Mouse (Mus musculus): ENCODE data around the gene Dlk1. TPM values are rescaled to one million over a fixed set of nuclear protein-coding genes. Genes with fewer than 3 reads are reported as not detected.

Dlk1 gene
- 57.9 and 61.8 TPM in 2 replicates for polyA plus RNA-seq (2014; fragmentation: Nextera tagmentation; extraction: Ambion mirVana)

- no peak for DNase-seq (ENCODE audit: low spot score)
- Histone ChIP-seq H3K9me3 (replicated peaks; ENCODE audit: control insufficient read depth, low read length) (no peaks in the 10 kb centered on the region), H3K4me1 (ENCODE audit: control insufficient read depth, insufficient read depth, low read length) (peaks cover 28% of the 10 kb centered on the region), H3K27ac (ENCODE audit: low read depth, low read length) (peak within 1 kb of the TSS; percentile 48; the same call in 1 of the 2 replicates), H3K4me2 (ENCODE audit: low read length) (peak within 1 kb of the TSS; percentile 89), H3K4me3 (ENCODE audit: low read depth, low read length) (peak within 1 kb of the TSS; percentile 43), H3K36me3 (ENCODE audit: control insufficient read depth, insufficient read depth, low read length) (no peaks in the 10 kb centered on the region), H3K9ac (ENCODE audit: low read length) (peak within 1 kb of the TSS; percentile 67), H3K27me3 (replicated peaks; ENCODE audit: control insufficient read depth, insufficient read depth, low read length) (peaks cover 41% of the 10 kb centered on the region)
- WGBS: 11% methylated on average over 13 of the region's 13 CpGs
- no peak for ATAC-seq
These were observed at the start of gene Dlk1 for GRCm38 (mm10) chr12:109452592-109452991. Gene Dlk1, plus strand, starts transcription at chr12:109452823.

GRCm38 (mm10) chr12:109402943-109403342 lies 49.7 kb upstream of the Dlk1 start:
- no peak for ATAC-seq
- WGBS: 58% methylated on average over 5 of the region's 5 CpGs
- no peak overlapping the region for H3K9ac ChIP-seq (ENCODE audit: low read length)

GRCm38 (mm10) chr12:109403752-109404151 lies 48.9 kb upstream of the Dlk1 start:
- DNase-seq (ENCODE audit: low spot score) (no peak), ATAC-seq (no peak)
- Histone ChIP-seq H3K4me3 (ENCODE audit: low read depth, low read length) (no peak overlapping the region), H3K27me3 (replicated peaks; ENCODE audit: control insufficient read depth, insufficient read depth, low read length) (no peaks in the 10 kb centered on the region), H3K4me2 (ENCODE audit: low read length) (no peak overlapping the region), H3K4me1 (ENCODE audit: control insufficient read depth, insufficient read depth, low read length) (peaks cover 8% of the 10 kb centered on the region), H3K36me3 (ENCODE audit: control insufficient read depth, insufficient read depth, low read length) (no peaks in the 10 kb centered on the region), H3K9ac (ENCODE audit: low read length) (no peak overlapping the region), H3K27ac (ENCODE audit: low read depth, low read length) (no peak overlapping the region), H3K9me3 (replicated peaks; ENCODE audit: control insufficient read depth, low read length) (no peaks in the 10 kb centered on the region)
- WGBS: 90% methylated on average over 9 of the region's 9 CpGs

More at GRCm38 (mm10) chr12:109402943-109403342, 49.7 kb upstream of the Dlk1 start:
- no peaks in the 10 kb centered on the region for H3K9me3 ChIP-seq (replicated peaks; ENCODE audit: control insufficient read depth, low read length)
- H3K27me3 ChIP-seq (replicated peaks; ENCODE audit: control insufficient read depth, insufficient read depth, low read length): no peaks in the 10 kb centered on the region
- H3K4me2 ChIP-seq (ENCODE audit: low read length): no peak overlapping the region
- DNase-seq (ENCODE audit: low spot score): no peak
- H3K36me3 ChIP-seq (ENCODE audit: control insufficient read depth, insufficient read depth, low read length): no peaks in the 10 kb centered on the region
- peaks cover 8% of the 10 kb centered on the region for H3K4me1 ChIP-seq (ENCODE audit: control insufficient read depth, insufficient read depth, low read length)
- H3K4me3 ChIP-seq (ENCODE audit: low read depth, low read length): no peak overlapping the region
- H3K27ac ChIP-seq (ENCODE audit: low read depth, low read length): no peak overlapping the region

- DNase-seq (ENCODE audit: low spot score) (no peak), ATAC-seq (no peak)
- Histone ChIP-seq H3K4me2 (ENCODE audit: low read length) (no peak overlapping the region), H3K27ac (ENCODE audit: low read depth, low read length) (no peak overlapping the region), H3K27me3 (replicated peaks; ENCODE audit: control insufficient read depth, insufficient read depth, low read length) (no peaks in the 10 kb centered on the region), H3K4me3 (ENCODE audit: low read depth, low read length) (no peak overlapping the region), H3K4me1 (ENCODE audit: control insufficient read depth, insufficient read depth, low read length) (peaks cover 11% of the 10 kb centered on the region; the same call in 1 of the 2 replicates), H3K9me3 (replicated peaks; ENCODE audit: control insufficient read depth, low read length) (no peaks in the 10 kb centered on the region), H3K9ac (ENCODE audit: low read length) (no peak overlapping the region), H3K36me3 (ENCODE audit: control insufficient read depth, insufficient read depth, low read length) (no peaks in the 10 kb centered on the region)
- 46% methylated on average over 3 of the region's 3 CpGs for WGBS
These were observed 46.6 kb upstream of the Dlk1 start for GRCm38 (mm10) chr12:109406018-109406417.

- DNase-seq (ENCODE audit: low spot score) (no peak), ATAC-seq (no peak)
- Histone ChIP-seq H3K27me3 (replicated peaks; ENCODE audit: control insufficient read depth, insufficient read depth, low read length) (no peaks in the 10 kb centered on the region), H3K9me3 (replicated peaks; ENCODE audit: control insufficient read depth, low read length) (no peaks in the 10 kb centered on the region), H3K27ac (ENCODE audit: low read depth, low read length) (0 out of 2 replicates have a peak overlapping the region, but pooled peaks have one; percentile 40), H3K4me1 (ENCODE audit: control insufficient read depth, insufficient read depth, low read length) (peaks cover 25% of the 10 kb centered on the region), H3K36me3 (ENCODE audit: control insufficient read depth, insufficient read depth, low read length) (no peaks in the 10 kb centered on the region), H3K9ac (ENCODE audit: low read length) (no peak overlapping the region), H3K4me2 (ENCODE audit: low read length) (no peak overlapping the region), H3K4me3 (ENCODE audit: low read depth, low read length) (no peak overlapping the region)
- WGBS: 41% methylated on average over 11 of the region's 11 CpGs
These were observed 41.9 kb upstream of the Dlk1 start for GRCm38 (mm10) chr12:109410723-109411122.

GRCm38 (mm10) chr12:109411172-109412070 lies 41.2 kb upstream of the Dlk1 start:
- H3K4me1 ChIP-seq (ENCODE audit: control insufficient read depth, insufficient read depth, low read length): peaks cover 25% of the 10 kb centered on the region
- peak; percentile 79 for ATAC-seq
- H3K9me3 ChIP-seq (replicated peaks; ENCODE audit: control insufficient read depth, low read length): no peaks in the 10 kb centered on the region
- DNase-seq (ENCODE audit: low spot score): peak; percentile 59
- no peaks in the 10 kb centered on the region for H3K36me3 ChIP-seq (ENCODE audit: control insufficient read depth, insufficient read depth, low read length)
- peak overlapping the region; percentile 40; the same call in 1 of the 2 replicates for H3K27ac ChIP-seq (ENCODE audit: low read depth, low read length)
- H3K4me3 ChIP-seq (ENCODE audit: low read depth, low read length): no peak overlapping the region
- H3K27me3 ChIP-seq (replicated peaks; ENCODE audit: control insufficient read depth, insufficient read depth, low read length): no peaks in the 10 kb centered on the region
- 49% methylated on average over 9 of the region's 9 CpGs for WGBS
- H3K9ac ChIP-seq (ENCODE audit: low read length): 0 out of 2 replicates have a peak overlapping the region, but pooled peaks have one; percentile 29
- no peak overlapping the region for H3K4me2 ChIP-seq (ENCODE audit: low read length)

GRCm38 (mm10) chr12:109412071-109412440 lies 40.6 kb upstream of the Dlk1 start:
- no peaks in the 10 kb centered on the region for H3K9me3 ChIP-seq (replicated peaks; ENCODE audit: control insufficient read depth, low read length)
- ATAC-seq: no peak
- no peak overlapping the region for H3K9ac ChIP-seq (ENCODE audit: low read length)
- no peak overlapping the region for H3K4me3 ChIP-seq (ENCODE audit: low read depth, low read length)
- H3K27me3 ChIP-seq (replicated peaks; ENCODE audit: control insufficient read depth, insufficient read depth, low read length): no peaks in the 10 kb centered on the region
- no peak overlapping the region for H3K4me2 ChIP-seq (ENCODE audit: low read length)
- peak; percentile 42 for DNase-seq (ENCODE audit: low spot score)
- 71% methylated on average over 8 of the region's 8 CpGs for WGBS
- H3K4me1 ChIP-seq (ENCODE audit: control insufficient read depth, insufficient read depth, low read length): peaks cover 25% of the 10 kb centered on the region
- H3K36me3 ChIP-seq (ENCODE audit: control insufficient read depth, insufficient read depth, low read length): no peaks in the 10 kb centered on the region
- peak overlapping the region; percentile 40; the same call in 1 of the 2 replicates for H3K27ac ChIP-seq (ENCODE audit: low read depth, low read length)

GRCm38 (mm10) chr12:109412675-109413074 lies 39.9 kb upstream of the Dlk1 start:
- peaks cover 25% of the 10 kb centered on the region for H3K4me1 ChIP-seq (ENCODE audit: control insufficient read depth, insufficient read depth, low read length)
- no peak overlapping the region for H3K27ac ChIP-seq (ENCODE audit: low read depth, low read length)
- no peak for ATAC-seq
- no peaks in the 10 kb centered on the region for H3K27me3 ChIP-seq (replicated peaks; ENCODE audit: control insufficient read depth, insufficient read depth, low read length)
- no peak for DNase-seq (ENCODE audit: low spot score)
- H3K4me2 ChIP-seq (ENCODE audit: low read length): no peak overlapping the region
- 68% methylated on average over 5 of the region's 5 CpGs for WGBS
- no peak overlapping the region for H3K9ac ChIP-seq (ENCODE audit: low read length)
- no peak overlapping the region for H3K4me3 ChIP-seq (ENCODE audit: low read depth, low read length)
- H3K9me3 ChIP-seq (replicated peaks; ENCODE audit: control insufficient read depth, low read length): no peaks in the 10 kb centered on the region
- H3K36me3 ChIP-seq (ENCODE audit: control insufficient read depth, insufficient read depth, low read length): no peaks in the 10 kb centered on the region

- H3K27me3 ChIP-seq (replicated peaks; ENCODE audit: control insufficient read depth, insufficient read depth, low read length): no peaks in the 10 kb centered on the region
- ATAC-seq (no peak), DNase-seq (ENCODE audit: low spot score) (no peak)
- no peaks in the 10 kb centered on the region for H3K9me3 ChIP-seq (replicated peaks; ENCODE audit: control insufficient read depth, low read length)
- no peaks in the 10 kb centered on the region for H3K36me3 ChIP-seq (ENCODE audit: control insufficient read depth, insufficient read depth, low read length)
- H3K4me2 ChIP-seq (ENCODE audit: low read length): no peak overlapping the region
- no peak overlapping the region for H3K27ac ChIP-seq (ENCODE audit: low read depth, low read length)
- no peak overlapping the region for H3K4me3 ChIP-seq (ENCODE audit: low read depth, low read length)
- H3K4me1 ChIP-seq (ENCODE audit: control insufficient read depth, insufficient read depth, low read length): peaks cover 28% of the 10 kb centered on the region
- WGBS: 94% methylated on average over 4 of the region's 4 CpGs
- H3K9ac ChIP-seq (ENCODE audit: low read length): no peak overlapping the region
These were observed 39.3 kb upstream of the Dlk1 start for GRCm38 (mm10) chr12:109413321-109413720.
